Mouse (Mus musculus): ENCODE data around the gene Tk1.

- no peak for TF ChIP-seq CTCF (IDR thresholded peaks at IDR 0.05; ENCODE audit: borderline replicate concordance, insufficient read depth, low read depth, low read length)
- TF ChIP-seq POLR2A (IDR thresholded peaks at IDR 0.05; ENCODE audit: borderline replicate concordance, insufficient read depth, low read length) = no peak
Observed at GRCm38 (mm10) chr11:117871911-117872584, 46.2 kb upstream of the Tk1 start.

All from cerebellum, adult 2 months (tissue).